Comparison of ENCODE assay signal across 13 mouse cellular contexts in the genomic region with DNA sequence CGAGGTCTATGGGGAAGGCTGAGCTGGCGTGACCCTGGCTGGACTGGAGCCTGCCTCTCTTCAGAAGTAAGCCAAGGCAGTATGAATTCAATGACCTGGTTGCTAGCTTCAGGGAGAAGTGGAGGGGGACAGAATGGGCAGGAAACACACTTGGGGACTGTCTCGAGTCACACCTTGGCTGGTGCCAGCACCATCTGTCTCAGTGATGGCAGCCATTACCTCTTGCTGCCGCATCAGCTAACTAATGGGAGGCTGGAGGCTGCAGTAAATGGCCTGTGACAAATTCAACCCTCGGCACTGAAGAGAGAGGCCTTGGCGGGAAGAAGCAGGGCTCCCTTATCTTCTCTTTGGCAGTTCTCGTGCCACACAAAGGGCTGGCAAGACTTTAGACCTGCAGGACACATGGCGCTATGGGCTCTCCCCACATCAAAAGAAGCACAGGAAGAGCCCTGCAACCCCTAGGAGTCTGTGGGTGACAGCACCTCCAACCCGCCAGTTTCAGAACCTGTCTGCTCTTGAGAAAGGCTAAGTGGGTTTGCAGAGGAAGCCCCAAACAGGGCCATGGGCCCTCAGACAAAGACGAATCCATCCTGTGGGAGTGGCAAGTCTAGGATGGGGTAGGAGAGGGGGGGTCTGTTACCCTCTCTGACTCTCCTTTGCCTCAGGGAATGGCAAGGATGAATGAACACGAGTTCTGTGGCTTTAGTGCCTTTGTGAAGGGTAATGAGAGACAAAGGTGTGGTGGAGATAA. TPM values are rescaled to one million over a fixed set of nuclear protein-coding genes. Genes with fewer than 3 reads are reported as not detected.
DNase-seq lines count a peak whose midpoint lies in the region; ATAC-seq and TF ChIP-seq lines count a peak whose summit lies in the region.
"Had no signal": no experiment of that assay in that cellular context is flagged by ENCODE, and none has a peak within 500 bp of the region (broad histone marks: within the 10 kb centered on the region; RNA-seq: fewer than 3 reads in every experiment).

No protein-coding gene starts in this region.

- peak; percentile 55; the same call in 1 of the 2 replicates for ATAC-seq in forebrain, embryonic 15.5 days (replicated peaks)
- ATAC-seq in forebrain, postnatal 0 days, result no peak; the same call in 1 of the 2 replicates
- ATAC-seq: midbrain, embryonic 13.5 days had no signal

- H3K4me2 ChIP-seq in forebrain, embryonic 15.5 days (replicated peaks), result no peak overlapping the region
- no peak overlapping the region for H3K4me2 ChIP-seq in forebrain, postnatal 0 days (ENCODE audit: low read depth)
- H3K4me2 ChIP-seq: embryonic facial prominence, embryonic 13.5 days; limb, embryonic 13.5 days; lung, embryonic 15.5 days; midbrain, embryonic 13.5 days had no signal

- H3K4me3 ChIP-seq in forebrain, embryonic 15.5 days, result no peak overlapping the region
- H3K4me3 ChIP-seq in forebrain, postnatal 0 days (ENCODE audit: low read depth, low read length), result no peak overlapping the region
- H3K4me3 ChIP-seq in layer of hippocampus, adult 2 months, result no peak overlapping the region
- H3K4me3 ChIP-seq: embryonic facial prominence, embryonic 13.5 days; limb, embryonic 13.5 days; lung, embryonic 15.5 days; midbrain, embryonic 13.5 days had no signal

- no peak for DNase-seq in forebrain, postnatal 0 days
- DNase-seq in thymus, postnatal 0 days (ENCODE audit: low spot score), result peak; percentile 7
- DNase-seq in thymus, adult 18-20 months, result no peak
- peak; percentile 92 to 95 for DNase-seq in cerebellum, postnatal 10 days
- DNase-seq in gastrocnemius, adult 8-10 months (ENCODE audit: low spot score in 2 of 2), result no peak
- DNase-seq in layer of hippocampus, adult 2 months (ENCODE audit: low spot score in 2 of 2), result no peak
- DNase-seq in right cerebral cortex, postnatal 14 days, result no peak
- DNase-seq: spleen, adult 18-20 months had no signal

- peaks cover 20% of the 10 kb centered on the region for H3K36me3 ChIP-seq in forebrain, embryonic 15.5 days
- peaks cover 21% of the 10 kb centered on the region for H3K36me3 ChIP-seq in forebrain, postnatal 0 days (ENCODE audit: insufficient read depth)

- H3K27ac ChIP-seq in forebrain, embryonic 15.5 days (replicated peaks), result no peak overlapping the region
- H3K27ac ChIP-seq in forebrain, postnatal 0 days (ENCODE audit: low read depth, low read length), result no peak overlapping the region
- no peak overlapping the region for H3K27ac ChIP-seq in layer of hippocampus, adult 2 months
- H3K27ac ChIP-seq: embryonic facial prominence, embryonic 13.5 days; limb, embryonic 13.5 days; lung, embryonic 15.5 days; midbrain, embryonic 13.5 days had no signal

- no peak for TF ChIP-seq CTCF in forebrain, postnatal 0 days (IDR thresholded peaks at IDR 0.05; ENCODE audit: low read depth)
- no peak for TF ChIP-seq CTCF in layer of hippocampus, adult 2 months (conservative IDR thresholded peaks at IDR 0.05)

- H3K27me3 ChIP-seq in forebrain, embryonic 15.5 days, result no peaks in the 10 kb centered on the region
- H3K27me3 ChIP-seq in forebrain, postnatal 0 days (ENCODE audit: insufficient read depth, low read length), result no peaks in the 10 kb centered on the region
- H3K27me3 ChIP-seq: embryonic facial prominence, embryonic 13.5 days; limb, embryonic 13.5 days; lung, embryonic 15.5 days; midbrain, embryonic 13.5 days had no signal

- H3K9me3 ChIP-seq in forebrain, embryonic 15.5 days, result no peaks in the 10 kb centered on the region
- H3K9me3 ChIP-seq in forebrain, postnatal 0 days (ENCODE audit: low read length), result no peaks in the 10 kb centered on the region
- H3K9me3 ChIP-seq: embryonic facial prominence, embryonic 13.5 days; limb, embryonic 13.5 days; lung, embryonic 15.5 days; midbrain, embryonic 13.5 days had no signal

- 0 out of 2 replicates have a peak, but pooled peaks cover 9% of the 10 kb centered on the region for H3K4me1 ChIP-seq in forebrain, embryonic 15.5 days
- H3K4me1 ChIP-seq in forebrain, postnatal 0 days (ENCODE audit: insufficient read depth), result no peaks in the 10 kb centered on the region
- H3K4me1 ChIP-seq: embryonic facial prominence, embryonic 13.5 days; limb, embryonic 13.5 days; lung, embryonic 15.5 days; midbrain, embryonic 13.5 days had no signal

- 56% methylated on average over 11 of the region's 11 CpGs for WGBS in forebrain, embryonic 15.5 days
- WGBS in forebrain, postnatal 0 days, result 49% methylated on average over 11 of the region's 11 CpGs

- H3K9ac ChIP-seq in forebrain, embryonic 15.5 days (replicated peaks), result no peak overlapping the region
- no peak overlapping the region for H3K9ac ChIP-seq in forebrain, postnatal 0 days
- H3K9ac ChIP-seq: embryonic facial prominence, embryonic 13.5 days; limb, embryonic 13.5 days; lung, embryonic 15.5 days; midbrain, embryonic 13.5 days had no signal

RNA-seq across cellular contexts. Expression of gene Pofut2, which starts 14.1 kb away (rescaled TPM):
- 45.2 and 53.4 TPM in 2 replicates for polyA plus RNA-seq in forebrain, embryonic 15.5 days (2015; fragmentation: Nextera tagmentation; extraction: Ambion mirVana)
- 36.5 and 39.0 TPM in 2 replicates for total RNA-seq in forebrain, postnatal 0 days (2014; rRNA removed)
- polyA plus RNA-seq in forebrain, postnatal 0 days (2015; fragmentation: Nextera tagmentation; extraction: Ambion mirVana), result 34.3 and 38.3 TPM in 2 replicates
- 34.0 and 35.0 TPM in 2 replicates for polyA plus RNA-seq in thymus, postnatal 0 days (2015; fragmentation: Nextera tagmentation; extraction: Ambion mirVana)
- total RNA-seq in gastrocnemius, adult 8-10 months (2022), result 10 to 100 TPM; 22.7 to 29.5 (median 23.8) TPM
- total RNA-seq in layer of hippocampus, adult 2 months (2021), result 10 to 100 TPM; 29.5 to 30.1 TPM

Comparison
In these comparisons a context has a peak if more than half of its experiments do, and no peak if none do; other contexts are left out.
1. DNase-seq: peak in thymus, postnatal 0 days (single experiment) and cerebellum, postnatal 10 days (2 of 2); none in forebrain, postnatal 0 days (single experiment), thymus, adult 18-20 months (0 of 2), gastrocnemius, adult 8-10 months (0 of 2), layer of hippocampus, adult 2 months (0 of 2) and right cerebral cortex, postnatal 14 days (single experiment).